Mouse (Mus musculus) lung, postnatal 0 days (tissue): ENCODE results near the gene Cacna1a. TPM values are rescaled to one million over a fixed set of nuclear protein-coding genes. Genes with fewer than 3 reads are reported as not detected.

Experiments
- ATAC-seq: fragments of 200-750 bp; cut with Nextera tagmentation; 2 replicates; pipeline ENCODE4 v1.8.0; 2017; ENCODE audit warnings: moderate library complexity
- DNase-seq: peaks from one replicate; pipeline ENCODE4 v3.0.0-alpha.2; 2016; ENCODE audit warnings: low spot score
- H3K27ac ChIP-seq: fragments of 300-500 bp; sonication (generic); 2 replicates; pipeline ENCODE4 v1.5.1; 2014; ENCODE audit warnings: antibody characterized with exemption, mild to moderate bottlenecking, low read length, mixed read lengths
- H3K27me3 ChIP-seq: fragments of 300-500 bp; sonication (generic); replicated peaks from 2 replicates; pipeline ENCODE4 v1.6.1; 2014; ENCODE audit warnings: low read length, mixed read lengths; ENCODE audit not compliant: insufficient read depth
- H3K36me3 ChIP-seq: fragments of 300-500 bp; sonication (generic); 2 replicates; pipeline ENCODE4 v1.6.1; 2014; ENCODE audit warnings: low read length, mixed read lengths; ENCODE audit not compliant: insufficient read depth
- H3K4me1 ChIP-seq: fragments of 300-500 bp; sonication (generic); 2 replicates; pipeline ENCODE4 v1.6.1; 2014; ENCODE audit warnings: antibody characterized with exemption, low read depth, low read length, mixed read lengths; ENCODE audit not compliant: insufficient read depth
- H3K4me2 ChIP-seq: fragments of 300-500 bp; sonication (generic); replicated peaks from 2 replicates; pipeline ENCODE4 v1.6.1; 2014; ENCODE audit warnings: low read depth, mild to moderate bottlenecking, low read length, moderate library complexity, mixed read lengths
- H3K4me3 ChIP-seq: fragments of 300-500 bp; sonication (generic); 2 replicates; pipeline ENCODE4 v1.5.1; 2014; ENCODE audit warnings: low read depth, low read length
- H3K9ac ChIP-seq: fragments of 300-500 bp; sonication (generic); replicated peaks from 2 replicates; pipeline ENCODE4 v1.6.1; 2014; ENCODE audit warnings: low read depth, mild to moderate bottlenecking
- H3K9me3 ChIP-seq: fragments of 300-500 bp; sonication (generic); 2 replicates; pipeline ENCODE4 v1.6.1; 2016; ENCODE audit warnings: low read length, mixed read lengths
- CTCF ChIP-seq: IDR thresholded peaks from 2 replicates; pipeline ENCODE4 v1.5.1; 2016; ENCODE audit warnings: antibody characterized with exemption, mild to moderate bottlenecking
- EP300 ChIP-seq: IDR thresholded peaks from 2 replicates; pipeline ENCODE4 v1.6.1; 2016; ENCODE audit warnings: antibody characterized with exemption, mild to moderate bottlenecking, control low read depth
- WGBS: fragments of 180-500 bp; shearing (Covaris S2); extraction: QIAGEN DNeasy Blood & Tissue Kit; methylation state at CpG from one replicate; pipeline ENCODE4 v1.1.7; 2014; 5-methylcytosine and 5-hydroxymethylcytosine counted together
- polyA plus RNA-seq: library from polyadenylated mRNA; unstranded; fragments of >200 nt; fragmentation: Nextera tagmentation; extraction: Ambion mirVana; gene quantifications from 2 replicates; pipeline ENCODE4 v1.2.1, GENCODE M21; 2015

The Cacna1a gene
- polyA plus RNA-seq, 1 experiment from 2014 or later: 3.3 TPM

DNA sequence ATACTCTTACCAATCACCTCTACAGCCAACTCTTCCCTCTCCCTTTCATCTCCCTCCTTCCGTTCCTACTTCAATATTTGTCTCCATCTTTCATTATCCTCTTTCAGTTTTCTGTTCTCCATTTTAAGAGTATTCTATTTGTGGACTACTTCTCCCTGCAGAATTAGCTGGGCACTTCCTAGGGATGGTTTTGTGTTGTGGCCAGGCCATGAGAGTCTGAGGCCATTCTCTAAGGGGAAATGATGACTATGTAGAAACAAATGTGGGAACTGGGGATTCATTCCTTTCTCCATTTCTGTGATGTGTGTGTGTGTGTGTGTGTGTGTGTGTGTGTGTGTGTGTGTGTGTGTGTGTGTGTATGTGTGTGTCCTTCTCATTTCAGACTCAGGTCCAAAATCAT is 144.5 kb downstream of the Cacna1a start:
- H3K36me3 ChIP-seq: no peaks in the 10 kb centered on the region
- 78% methylated on average over 1 of the region's 1 CpGs for WGBS
- ATAC-seq (no peak), DNase-seq (no peak)
- H3K4me2 ChIP-seq: no peak overlapping the region
- no peaks in the 10 kb centered on the region for H3K4me1 ChIP-seq
- H3K9ac ChIP-seq: no peak overlapping the region
- TF ChIP-seq EP300 (no peak), CTCF (no peak)
- no peak overlapping the region for H3K27ac ChIP-seq
- H3K9me3 ChIP-seq: no peaks in the 10 kb centered on the region
- H3K27me3 ChIP-seq: no peaks in the 10 kb centered on the region
- no peak overlapping the region for H3K4me3 ChIP-seq

DNA sequence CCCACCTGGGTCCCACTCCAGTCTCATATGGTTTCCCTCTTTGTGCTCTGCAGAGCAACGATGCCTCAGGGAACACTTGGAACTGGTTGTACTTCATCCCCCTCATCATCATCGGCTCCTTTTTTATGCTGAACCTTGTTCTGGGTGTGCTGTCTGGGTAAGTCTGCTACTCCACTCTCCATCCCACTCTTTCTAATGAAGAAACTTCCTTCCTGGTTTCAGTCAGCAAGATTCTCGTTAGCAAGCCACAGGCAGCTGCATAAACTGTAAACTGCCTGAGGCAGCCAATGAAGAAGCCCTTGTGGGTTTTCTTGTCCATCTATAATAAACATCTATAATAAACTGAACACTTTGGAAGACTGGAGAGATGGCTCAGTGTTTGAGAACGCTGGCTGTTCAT is 145.1 kb downstream of the Cacna1a start:
- Histone ChIP-seq H3K9ac (no peak overlapping the region), H3K4me2 (no peak overlapping the region), H3K27me3 (no peaks in the 10 kb centered on the region), H3K9me3 (no peaks in the 10 kb centered on the region), H3K36me3 (no peaks in the 10 kb centered on the region), H3K4me3 (no peak overlapping the region), H3K27ac (no peak overlapping the region), H3K4me1 (no peaks in the 10 kb centered on the region)
- ATAC-seq (no peak), DNase-seq (no peak)
- no peak for TF ChIP-seq EP300
- TF ChIP-seq CTCF: no peak
- WGBS: 57% methylated on average over 4 of the region's 4 CpGs

DNA sequence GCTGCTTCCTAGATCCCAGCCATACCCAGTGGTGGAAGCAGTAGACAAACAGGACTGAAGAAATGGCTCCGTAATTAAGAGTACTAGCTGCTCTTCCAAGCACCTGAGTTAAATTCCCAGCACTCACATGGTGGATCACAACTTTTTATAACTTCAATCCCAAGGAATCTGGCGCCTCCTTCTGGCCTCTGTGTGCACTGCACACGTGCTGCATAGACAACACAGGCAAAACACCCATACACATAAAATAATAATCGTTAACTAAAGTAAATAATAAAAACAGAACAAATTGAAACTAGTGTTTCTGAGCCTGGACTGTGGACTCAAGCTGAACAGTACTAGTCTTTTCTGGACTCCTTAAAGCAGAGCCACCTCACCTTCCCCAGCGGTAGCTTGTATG is 148.7 kb downstream of the Cacna1a start:
- no peak overlapping the region for H3K4me2 ChIP-seq
- no peaks in the 10 kb centered on the region for H3K27me3 ChIP-seq
- no peaks in the 10 kb centered on the region for H3K36me3 ChIP-seq
- no peak overlapping the region for H3K4me3 ChIP-seq
- no peak for ATAC-seq
- 81% methylated on average over 5 of the region's 5 CpGs for WGBS
- no peaks in the 10 kb centered on the region for H3K9me3 ChIP-seq
- H3K27ac ChIP-seq: no peak overlapping the region
- DNase-seq: no peak
- no peak overlapping the region for H3K9ac ChIP-seq
- H3K4me1 ChIP-seq: no peaks in the 10 kb centered on the region
- TF ChIP-seq CTCF: peak; percentile 9; the same call in 1 of the 2 replicates
- no peak for TF ChIP-seq EP300

DNA sequence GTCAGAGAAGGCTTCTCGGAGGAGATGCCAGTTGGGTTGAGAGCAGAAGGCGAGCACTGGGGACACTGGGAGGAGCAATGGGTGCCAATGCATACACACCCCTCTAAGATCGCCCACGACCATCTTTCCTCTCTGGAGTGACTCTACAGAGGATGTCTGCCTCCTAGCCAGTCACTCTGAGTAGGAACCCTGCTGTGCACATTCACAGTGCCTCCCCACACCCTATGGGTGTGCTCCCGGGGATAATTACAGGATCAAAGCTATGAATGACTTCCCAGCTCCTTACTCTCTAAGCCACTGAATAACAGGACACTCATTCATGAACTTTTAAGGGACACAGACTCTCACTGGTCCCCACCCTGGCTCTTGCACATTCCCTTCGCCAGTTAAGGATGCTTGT is 151.1 kb downstream of the Cacna1a start:
- H3K9ac ChIP-seq: no peak overlapping the region
- H3K27ac ChIP-seq: no peak overlapping the region
- WGBS: 37% methylated on average over 6 of the region's 6 CpGs
- H3K4me2 ChIP-seq: no peak overlapping the region
- no peaks in the 10 kb centered on the region for H3K9me3 ChIP-seq
- ATAC-seq (no peak), DNase-seq (no peak)
- no peak overlapping the region for H3K4me3 ChIP-seq
- TF ChIP-seq EP300 (no peak), CTCF (no peak)
- H3K27me3 ChIP-seq: no peaks in the 10 kb centered on the region
- no peaks in the 10 kb centered on the region for H3K4me1 ChIP-seq
- no peaks in the 10 kb centered on the region for H3K36me3 ChIP-seq

DNA sequence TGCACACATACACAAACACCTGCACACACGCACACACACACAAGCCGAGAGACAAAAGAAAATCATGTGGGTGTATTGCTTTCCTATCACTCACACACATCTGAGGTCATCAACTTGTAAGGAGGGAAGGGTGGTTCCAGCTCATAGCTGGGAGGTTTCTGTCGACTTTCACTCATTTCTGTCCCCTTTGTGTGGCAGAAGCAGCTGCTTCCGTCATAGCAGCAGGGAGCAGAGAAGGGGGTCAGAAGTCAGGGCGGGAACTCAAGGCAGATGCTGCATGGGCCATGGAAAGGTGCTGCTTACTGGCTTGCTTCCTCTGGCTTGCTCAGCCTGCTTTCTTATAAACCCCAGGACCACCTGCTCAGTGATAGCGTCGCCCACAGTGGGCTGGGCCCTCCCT is 154.2 kb downstream of the Cacna1a start:
- no peak overlapping the region for H3K9ac ChIP-seq
- WGBS: 71% methylated on average over 7 of the region's 7 CpGs
- no peaks in the 10 kb centered on the region for H3K36me3 ChIP-seq
- H3K4me3 ChIP-seq: no peak overlapping the region
- TF ChIP-seq CTCF (no peak), EP300 (no peak)
- H3K4me2 ChIP-seq: no peak overlapping the region
- H3K9me3 ChIP-seq: no peaks in the 10 kb centered on the region
- H3K27ac ChIP-seq: no peak overlapping the region
- no peaks in the 10 kb centered on the region for H3K4me1 ChIP-seq
- DNase-seq: no peak
- ATAC-seq: no peak
- no peaks in the 10 kb centered on the region for H3K27me3 ChIP-seq

DNA sequence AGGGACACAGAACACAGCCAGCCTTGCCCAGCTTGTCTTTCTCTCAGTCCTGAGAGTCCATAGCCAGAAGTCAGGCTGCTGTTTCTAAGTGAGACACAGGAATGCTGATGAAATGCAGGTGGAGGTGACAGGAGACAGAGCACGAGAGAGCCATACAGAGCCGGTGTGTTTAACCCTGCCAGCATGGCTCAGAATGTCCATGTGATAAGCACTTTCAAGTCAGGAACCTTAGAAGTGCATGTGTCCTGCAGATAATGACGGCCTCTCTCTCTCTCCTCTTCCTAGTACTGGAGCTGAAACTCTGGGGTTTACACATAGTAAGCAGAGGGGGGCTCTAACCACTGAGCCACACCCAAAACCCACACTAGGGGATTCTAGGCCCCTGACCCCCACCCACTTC is 157.3 kb downstream of the Cacna1a start:
- TF ChIP-seq EP300: no peak
- no peak for TF ChIP-seq CTCF
- H3K27me3 ChIP-seq: no peaks in the 10 kb centered on the region
- H3K9me3 ChIP-seq: no peaks in the 10 kb centered on the region
- no peak overlapping the region for H3K4me2 ChIP-seq
- H3K4me3 ChIP-seq: no peak overlapping the region
- DNase-seq: no peak
- ATAC-seq: no peak
- WGBS: 35% methylated on average over 3 of the region's 3 CpGs
- no peak overlapping the region for H3K27ac ChIP-seq
- no peaks in the 10 kb centered on the region for H3K4me1 ChIP-seq
- H3K9ac ChIP-seq: no peak overlapping the region
- H3K36me3 ChIP-seq: no peaks in the 10 kb centered on the region

DNA sequence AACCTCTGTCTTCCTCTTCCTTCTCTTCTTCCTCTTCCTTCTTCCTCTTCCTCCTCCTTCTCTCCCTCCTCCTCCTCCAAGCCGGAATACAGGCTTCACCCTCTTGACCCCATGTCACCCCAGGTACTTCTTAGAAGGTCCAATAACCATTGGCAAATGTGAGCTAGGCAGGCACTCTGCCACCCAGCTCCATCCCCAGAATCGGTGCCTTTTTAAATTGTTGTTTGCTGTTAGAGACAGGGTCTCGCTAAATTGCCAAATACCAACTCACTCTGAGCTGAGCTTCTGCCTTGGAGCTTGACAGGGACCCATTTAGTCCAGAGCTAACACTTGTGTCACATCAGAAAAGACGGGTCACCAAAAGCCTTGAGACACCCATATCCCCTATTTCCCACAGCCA is 164.2 kb downstream of the Cacna1a start:
- ATAC-seq (no peak), DNase-seq (no peak)
- Histone ChIP-seq H3K27ac (no peak overlapping the region), H3K9ac (no peak overlapping the region), H3K4me3 (no peak overlapping the region), H3K27me3 (no peaks in the 10 kb centered on the region), H3K4me2 (no peak overlapping the region), H3K4me1 (no peaks in the 10 kb centered on the region), H3K36me3 (no peaks in the 10 kb centered on the region), H3K9me3 (no peaks in the 10 kb centered on the region)
- WGBS: 62% methylated on average over 4 of the region's 4 CpGs
- TF ChIP-seq CTCF: no peak
- no peak for TF ChIP-seq EP300
